ENCODE assay signal across 30 mouse cellular contexts in genomic region chr14:77558910-77559309, GRCm38 (mm10).
"Had no signal": no experiment of that assay in that cellular context is flagged by ENCODE, and none has a peak within 500 bp of the region (broad histone marks: within the 10 kb centered on the region; RNA-seq: fewer than 3 reads in every experiment).

No protein-coding gene starts in this region.

- H3K4me1 ChIP-seq: limb, embryonic 10.5 days; limb, embryonic 13.5 days; limb, embryonic 15.5 days; liver, embryonic 13.5 days; liver, embryonic 15.5 days; lung, embryonic 15.5 days; megakaryocyte, embryonic 14.5 days; midbrain, embryonic 15.5 days; neural tube, embryonic 12.5 days; neural tube, embryonic 13.5 days had no signal

- H3K27ac ChIP-seq: left cerebral cortex, adult 2 months; limb, embryonic 10.5 days; limb, embryonic 12.5 days; limb, embryonic 13.5 days; limb, embryonic 15.5 days; liver, embryonic 13.5 days; liver, embryonic 14.5 days; liver, embryonic 15.5 days; lung, embryonic 15.5 days; macrophage; midbrain, embryonic 10.5 days; midbrain, embryonic 12.5 days; midbrain, embryonic 13.5 days; midbrain, embryonic 15.5 days; neural tube, embryonic 12.5 days; neural tube, embryonic 13.5 days had no signal

- H3K4me2 ChIP-seq: limb, embryonic 12.5 days; limb, embryonic 13.5 days; limb, embryonic 15.5 days; liver, embryonic 11.5 days; liver, embryonic 13.5 days; liver, embryonic 15.5 days; lung, embryonic 14.5 days; lung, embryonic 15.5 days; midbrain, embryonic 12.5 days; midbrain, embryonic 13.5 days; midbrain, embryonic 15.5 days; neural tube, embryonic 12.5 days; neural tube, embryonic 13.5 days had no signal

- ATAC-seq: lung, postnatal 0 days; midbrain, embryonic 13.5 days; midbrain, embryonic 15.5 days; midbrain, embryonic 16.5 days had no signal

- H3K9me3 ChIP-seq: limb, embryonic 10.5 days; limb, embryonic 12.5 days; limb, embryonic 13.5 days; limb, embryonic 15.5 days; liver, embryonic 13.5 days; liver, embryonic 15.5 days; lung, embryonic 15.5 days; megakaryocyte, embryonic 14.5 days; midbrain, embryonic 10.5 days; midbrain, embryonic 12.5 days; midbrain, embryonic 13.5 days; midbrain, embryonic 15.5 days; neural tube, embryonic 12.5 days; neural tube, embryonic 13.5 days had no signal

- H3K27me3 ChIP-seq: limb, embryonic 12.5 days; limb, embryonic 13.5 days; limb, embryonic 15.5 days; liver, embryonic 13.5 days; liver, embryonic 15.5 days; lung, embryonic 15.5 days; midbrain, embryonic 12.5 days; midbrain, embryonic 13.5 days; midbrain, embryonic 15.5 days; neural tube, embryonic 12.5 days; neural tube, embryonic 13.5 days had no signal

- H3K4me3 ChIP-seq: left cerebral cortex, adult 2 months; limb, embryonic 10.5 days; limb, embryonic 12.5 days; limb, embryonic 13.5 days; limb, embryonic 15.5 days; liver, embryonic 13.5 days; liver, embryonic 15.5 days; lung, embryonic 15.5 days; megakaryocyte, embryonic 14.5 days; midbrain, embryonic 10.5 days; midbrain, embryonic 12.5 days; midbrain, embryonic 13.5 days; midbrain, embryonic 15.5 days; myocyte; neural tube, embryonic 12.5 days; neural tube, embryonic 13.5 days had no signal

- DNase-seq: left cerebral cortex, postnatal 4 days; liver; liver, embryonic 13.5 days; lung, adult 18-20 months; lung, adult 2 months; lung, embryonic 14.5 days; lung, postnatal 10 days; lung, postnatal 14 days; lung, postnatal 36 days; lung, postnatal 4 days had no signal

- H3K36me3 ChIP-seq: limb, embryonic 10.5 days; limb, embryonic 12.5 days; limb, embryonic 13.5 days; limb, embryonic 15.5 days; liver, embryonic 13.5 days; liver, embryonic 15.5 days; lung, embryonic 15.5 days; midbrain, embryonic 10.5 days; midbrain, embryonic 12.5 days; midbrain, embryonic 13.5 days; midbrain, embryonic 15.5 days; neural tube, embryonic 12.5 days; neural tube, embryonic 13.5 days had no signal

- H3K9ac ChIP-seq: limb, embryonic 12.5 days; limb, embryonic 13.5 days; limb, embryonic 15.5 days; liver, embryonic 13.5 days; liver, embryonic 14.5 days; liver, embryonic 15.5 days; lung, embryonic 14.5 days; lung, embryonic 15.5 days; midbrain, embryonic 12.5 days; midbrain, embryonic 13.5 days; midbrain, embryonic 15.5 days; neural tube, embryonic 12.5 days; neural tube, embryonic 13.5 days had no signal
